Mouse (Mus musculus): ENCODE results near the gene Minos1. TPM values are rescaled to one million over a fixed set of nuclear protein-coding genes. Genes with fewer than 3 reads are reported as not detected.

Minos1 gene
- polyA plus RNA-seq, 1 experiment from 2014 or later = 640 TPM

DNA sequence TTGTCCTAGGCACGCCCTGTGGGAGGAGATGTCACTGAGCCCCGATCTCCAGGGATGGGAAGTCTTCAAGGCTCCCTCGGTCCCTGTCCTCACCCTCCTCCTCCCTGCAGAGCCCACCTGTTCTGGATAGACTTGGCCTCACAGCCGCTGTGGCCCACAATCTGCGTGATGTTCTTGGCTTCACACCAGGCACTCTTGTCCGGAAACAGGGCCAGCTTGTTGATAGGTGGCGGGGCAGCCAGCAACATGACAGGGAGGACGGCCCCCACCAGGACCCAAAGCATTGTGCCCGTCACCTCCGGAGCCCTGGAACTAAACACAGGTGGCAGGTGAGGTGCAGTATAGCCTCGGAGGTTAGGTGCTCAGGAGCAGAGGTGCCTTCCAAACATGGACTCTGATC is 45.6 kb downstream of the Minos1 start:
- Histone ChIP-seq H3K4me2 (ENCODE audit: low read depth, low read length) (no peak overlapping the region), H3K4me1 (ENCODE audit: control insufficient read depth, insufficient read depth, low read length) (peaks cover 9% of the 10 kb centered on the region), H3K4me3 (ENCODE audit: low read length) (no peak overlapping the region), H3K36me3 (ENCODE audit: control insufficient read depth, insufficient read depth) (no peaks in the 10 kb centered on the region), H3K9ac (ENCODE audit: low read length) (no peak overlapping the region), H3K27ac (ENCODE audit: low read length) (no peak overlapping the region), H3K9me3 (replicated peaks; ENCODE audit: control insufficient read depth, low read length) (no peaks in the 10 kb centered on the region), H3K27me3 (ENCODE audit: control insufficient read depth, insufficient read depth, low read length) (peaks cover 10% of the 10 kb centered on the region)
- ATAC-seq (replicated peaks; ENCODE audit: extremely low read depth, insufficient read depth, low FRiP score) = no peak
- 58% methylated on average over 11 of the region's 11 CpGs for WGBS

DNA sequence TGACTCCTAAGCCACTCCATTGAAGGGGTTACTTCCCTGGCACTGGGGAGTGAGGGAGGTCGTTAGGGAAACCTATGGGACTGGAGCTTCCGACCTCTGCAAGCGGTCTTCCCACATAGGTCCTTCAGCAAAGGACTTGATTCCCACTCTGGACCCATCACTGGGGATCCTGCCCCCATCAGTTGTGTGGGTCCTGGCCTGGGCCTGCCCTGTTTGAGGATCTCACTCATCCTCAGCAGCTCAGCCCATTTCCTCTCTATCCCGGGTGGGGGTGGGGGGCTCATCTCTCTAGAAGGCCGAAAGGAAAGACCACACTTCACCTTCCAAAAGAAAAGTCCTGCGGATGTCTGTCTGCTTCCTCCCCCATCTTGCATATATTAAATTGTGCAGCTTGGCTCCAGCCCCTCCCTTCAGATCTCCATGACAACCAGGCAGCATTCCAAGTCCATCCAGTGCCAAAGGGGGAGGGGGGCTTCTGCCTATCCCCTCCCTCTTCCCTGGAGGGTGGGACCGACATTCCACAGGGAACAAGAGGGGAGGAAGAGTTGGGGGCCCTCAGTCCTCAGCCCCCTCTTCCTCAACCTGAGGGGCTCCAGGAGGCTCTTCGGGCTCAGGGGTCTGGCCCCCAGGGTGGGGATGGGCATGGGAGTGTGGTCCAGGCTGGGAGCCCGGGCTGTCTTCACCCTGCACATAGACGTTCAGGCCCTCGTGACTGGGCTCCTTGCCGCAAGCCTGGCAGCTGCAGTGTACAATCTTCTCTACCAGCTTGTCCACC is 47.9 kb downstream of the Minos1 start:
- Histone ChIP-seq H3K27ac (ENCODE audit: low read length) (no peak overlapping the region), H3K27me3 (ENCODE audit: control insufficient read depth, insufficient read depth, low read length) (peaks cover 9% of the 10 kb centered on the region), H3K4me3 (ENCODE audit: low read length) (no peak overlapping the region), H3K4me2 (ENCODE audit: low read depth, low read length) (no peak overlapping the region), H3K9ac (ENCODE audit: low read length) (no peak overlapping the region), H3K36me3 (ENCODE audit: control insufficient read depth, insufficient read depth) (no peaks in the 10 kb centered on the region), H3K9me3 (replicated peaks; ENCODE audit: control insufficient read depth, low read length) (no peaks in the 10 kb centered on the region), H3K4me1 (ENCODE audit: control insufficient read depth, insufficient read depth, low read length) (peaks cover 6% of the 10 kb centered on the region)
- WGBS = 39% methylated on average over 12 of the region's 12 CpGs
- no peak for ATAC-seq (replicated peaks; ENCODE audit: extremely low read depth, insufficient read depth, low FRiP score)

GRCm38 (mm10) chr4:139081270-139081931 is 49.5 kb downstream of the Minos1 start:
- no peak overlapping the region for H3K9ac ChIP-seq (ENCODE audit: low read length)
- no peak overlapping the region for H3K4me3 ChIP-seq (ENCODE audit: low read length)
- WGBS = 64% methylated on average over 18 of the region's 18 CpGs
- H3K4me1 ChIP-seq (ENCODE audit: control insufficient read depth, insufficient read depth, low read length) = peaks cover 6% of the 10 kb centered on the region
- peaks cover 18% of the 10 kb centered on the region for H3K27me3 ChIP-seq (ENCODE audit: control insufficient read depth, insufficient read depth, low read length)
- no peaks in the 10 kb centered on the region for H3K9me3 ChIP-seq (replicated peaks; ENCODE audit: control insufficient read depth, low read length)
- ATAC-seq (replicated peaks; ENCODE audit: extremely low read depth, insufficient read depth, low FRiP score) = no peak
- no peak overlapping the region for H3K27ac ChIP-seq (ENCODE audit: low read length)
- no peak overlapping the region for H3K4me2 ChIP-seq (ENCODE audit: low read depth, low read length)
- H3K36me3 ChIP-seq (ENCODE audit: control insufficient read depth, insufficient read depth) = no peaks in the 10 kb centered on the region

DNA sequence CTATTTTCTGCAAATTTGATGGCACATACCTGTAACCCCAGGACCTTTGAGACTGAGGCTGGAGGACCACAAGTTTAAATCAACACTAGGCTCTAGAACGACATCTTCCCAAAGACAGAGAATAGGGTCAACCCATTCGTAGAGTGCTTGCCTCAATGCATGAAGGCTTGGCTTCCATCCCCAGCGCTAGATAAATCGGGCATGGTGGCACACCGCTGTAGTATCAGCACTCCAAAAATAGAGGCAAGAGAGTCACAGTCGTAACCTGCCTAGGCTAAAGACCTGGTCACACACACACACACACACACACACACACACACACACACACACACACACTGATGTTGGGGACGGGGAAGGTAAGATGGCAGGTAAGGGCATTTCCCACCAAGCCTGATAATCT is 50.7 kb downstream of the Minos1 start:
- peaks cover 29% of the 10 kb centered on the region for H3K27me3 ChIP-seq (ENCODE audit: control insufficient read depth, insufficient read depth, low read length)
- H3K4me3 ChIP-seq (ENCODE audit: low read length) = no peak overlapping the region
- 52% methylated on average over 7 of the region's 7 CpGs for WGBS
- no peaks in the 10 kb centered on the region for H3K36me3 ChIP-seq (ENCODE audit: control insufficient read depth, insufficient read depth)
- ATAC-seq (replicated peaks; ENCODE audit: extremely low read depth, insufficient read depth, low FRiP score) = no peak
- H3K4me2 ChIP-seq (ENCODE audit: low read depth, low read length) = no peak overlapping the region
- no peaks in the 10 kb centered on the region for H3K9me3 ChIP-seq (replicated peaks; ENCODE audit: control insufficient read depth, low read length)
- peaks cover 6% of the 10 kb centered on the region for H3K4me1 ChIP-seq (ENCODE audit: control insufficient read depth, insufficient read depth, low read length)
- H3K9ac ChIP-seq (ENCODE audit: low read length) = no peak overlapping the region
- H3K27ac ChIP-seq (ENCODE audit: low read length) = no peak overlapping the region

- WGBS = 76% methylated on average over 11 of the region's 11 CpGs
Measured at GRCm38 (mm10) chr4:139079439-139079838, 51.5 kb downstream of the Minos1 start.

DNA sequence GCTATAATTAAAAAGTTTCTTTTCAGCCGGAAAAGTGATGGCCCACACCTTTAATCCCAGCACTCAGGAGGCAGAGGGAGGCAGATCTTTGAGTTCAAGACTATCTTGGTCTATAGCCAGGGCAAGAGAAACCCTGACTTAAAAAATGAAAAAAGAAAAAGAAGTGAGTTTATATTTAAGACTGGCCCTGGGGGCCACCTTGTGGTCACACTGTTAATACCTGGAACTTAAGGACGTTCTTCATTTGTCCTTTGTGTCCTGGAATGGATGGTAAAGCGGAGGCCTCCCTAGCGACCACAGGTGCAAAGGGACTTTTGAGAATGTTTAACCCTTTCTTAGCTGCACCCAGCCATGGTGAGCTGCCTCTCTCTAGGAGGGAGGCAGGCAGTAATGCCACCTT is 52.2 kb downstream of the Minos1 start:
- no peak overlapping the region for H3K4me3 ChIP-seq (ENCODE audit: low read length)
- 10% methylated on average over 4 of the region's 4 CpGs for WGBS
- no peaks in the 10 kb centered on the region for H3K9me3 ChIP-seq (replicated peaks; ENCODE audit: control insufficient read depth, low read length)
- no peak overlapping the region for H3K27ac ChIP-seq (ENCODE audit: low read length)
- H3K4me1 ChIP-seq (ENCODE audit: control insufficient read depth, insufficient read depth, low read length) = peaks cover 13% of the 10 kb centered on the region
- H3K9ac ChIP-seq (ENCODE audit: low read length) = no peak overlapping the region
- H3K4me2 ChIP-seq (ENCODE audit: low read depth, low read length) = no peak overlapping the region
- ATAC-seq (replicated peaks; ENCODE audit: extremely low read depth, insufficient read depth, low FRiP score) = 0 out of 2 replicates have a peak, but pooled peaks have one; percentile 10
- H3K36me3 ChIP-seq (ENCODE audit: control insufficient read depth, insufficient read depth) = no peaks in the 10 kb centered on the region
- peaks cover 37% of the 10 kb centered on the region for H3K27me3 ChIP-seq (ENCODE audit: control insufficient read depth, insufficient read depth, low read length)

More at GRCm38 (mm10) chr4:139079439-139079838, 51.5 kb downstream of the Minos1 start:
- Histone ChIP-seq H3K27me3 (ENCODE audit: control insufficient read depth, insufficient read depth, low read length) (peaks cover 30% of the 10 kb centered on the region), H3K4me2 (ENCODE audit: low read depth, low read length) (no peak overlapping the region), H3K9ac (ENCODE audit: low read length) (no peak overlapping the region), H3K4me1 (ENCODE audit: control insufficient read depth, insufficient read depth, low read length) (peaks cover 13% of the 10 kb centered on the region), H3K36me3 (ENCODE audit: control insufficient read depth, insufficient read depth) (no peaks in the 10 kb centered on the region), H3K4me3 (ENCODE audit: low read length) (no peak overlapping the region), H3K27ac (ENCODE audit: low read length) (no peak overlapping the region), H3K9me3 (replicated peaks; ENCODE audit: control insufficient read depth, low read length) (no peaks in the 10 kb centered on the region)
- no peak for ATAC-seq (replicated peaks; ENCODE audit: extremely low read depth, insufficient read depth, low FRiP score)

DNA sequence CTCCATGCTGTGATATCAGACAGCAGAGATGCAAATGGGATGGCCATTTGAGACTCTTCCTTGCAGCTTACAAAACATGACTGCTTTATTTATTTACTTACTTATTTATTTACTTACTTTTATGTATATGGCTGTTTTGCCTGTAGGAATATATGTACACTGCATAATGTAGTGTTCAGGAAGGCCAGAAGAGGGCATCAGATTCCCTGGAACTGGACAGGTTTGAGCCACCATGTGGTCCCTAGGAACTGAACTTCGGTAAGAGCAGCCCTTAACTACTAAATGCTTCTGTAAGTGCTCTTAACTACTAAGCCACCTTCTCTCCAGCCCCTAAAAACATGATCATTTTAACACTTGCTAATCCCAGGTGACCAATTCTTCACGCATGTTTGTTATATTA is 52.6 kb downstream of the Minos1 start:
- Histone ChIP-seq H3K4me3 (ENCODE audit: low read length) (no peak overlapping the region), H3K27ac (ENCODE audit: low read length) (no peak overlapping the region), H3K27me3 (ENCODE audit: control insufficient read depth, insufficient read depth, low read length) (peaks cover 41% of the 10 kb centered on the region), H3K36me3 (ENCODE audit: control insufficient read depth, insufficient read depth) (no peaks in the 10 kb centered on the region), H3K9ac (ENCODE audit: low read length) (no peak overlapping the region), H3K9me3 (replicated peaks; ENCODE audit: control insufficient read depth, low read length) (no peaks in the 10 kb centered on the region), H3K4me2 (ENCODE audit: low read depth, low read length) (no peak overlapping the region), H3K4me1 (ENCODE audit: control insufficient read depth, insufficient read depth, low read length) (peaks cover 13% of the 10 kb centered on the region)
- 36% methylated on average over 2 of the region's 2 CpGs for WGBS
- ATAC-seq (replicated peaks; ENCODE audit: extremely low read depth, insufficient read depth, low FRiP score) = no peak

DNA sequence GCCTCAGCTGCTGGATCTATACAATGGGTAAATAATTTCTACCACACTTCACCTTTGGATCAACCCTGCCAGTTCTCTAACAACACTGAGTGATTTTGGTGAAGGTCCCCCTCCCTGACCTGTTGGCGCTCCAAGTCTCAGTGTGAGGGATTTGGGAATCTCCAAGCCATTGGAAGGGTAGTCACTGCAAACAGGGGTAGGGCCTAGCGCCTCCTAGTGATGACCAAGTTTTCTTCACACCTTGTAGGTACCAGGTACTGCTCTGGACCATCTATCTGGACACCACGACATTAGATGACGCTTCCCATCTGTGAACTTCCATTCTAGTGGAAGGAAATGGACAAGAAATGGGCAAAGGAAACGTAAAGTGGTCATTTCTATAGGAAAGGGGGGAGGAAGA is 55.0 kb downstream of the Minos1 start:
- Histone ChIP-seq H3K4me3 (ENCODE audit: low read length) (no peak overlapping the region), H3K36me3 (ENCODE audit: control insufficient read depth, insufficient read depth) (no peaks in the 10 kb centered on the region), H3K9me3 (replicated peaks; ENCODE audit: control insufficient read depth, low read length) (no peaks in the 10 kb centered on the region), H3K27ac (ENCODE audit: low read length) (no peak overlapping the region), H3K9ac (ENCODE audit: low read length) (no peak overlapping the region), H3K4me2 (ENCODE audit: low read depth, low read length) (no peak overlapping the region), H3K4me1 (ENCODE audit: control insufficient read depth, insufficient read depth, low read length) (peaks cover 7% of the 10 kb centered on the region), H3K27me3 (ENCODE audit: control insufficient read depth, insufficient read depth, low read length) (peaks cover 51% of the 10 kb centered on the region)
- 15% methylated on average over 5 of the region's 5 CpGs for WGBS
- ATAC-seq (replicated peaks; ENCODE audit: extremely low read depth, insufficient read depth, low FRiP score) = no peak

GRCm38 (mm10) chr4:139075041-139075711 is 55.7 kb downstream of the Minos1 start, which contains the start of gene Htr6:
TSS of gene Htr6 (minus strand) at chr4:139075570.
- no peak for ATAC-seq (replicated peaks; ENCODE audit: extremely low read depth, insufficient read depth, low FRiP score)

More at GRCm38 (mm10) chr4:139075041-139075711, 55.7 kb downstream of the Minos1 start, which contains the start of gene Htr6:
- no peak within 1 kb of the TSS for H3K27ac ChIP-seq (ENCODE audit: low read length)
- H3K9me3 ChIP-seq (replicated peaks; ENCODE audit: control insufficient read depth, low read length) = no peaks in the 10 kb centered on the region
- no peaks in the 10 kb centered on the region for H3K36me3 ChIP-seq (ENCODE audit: control insufficient read depth, insufficient read depth)
- H3K4me1 ChIP-seq (ENCODE audit: control insufficient read depth, insufficient read depth, low read length) = peaks cover 7% of the 10 kb centered on the region
- peaks cover 51% of the 10 kb centered on the region for H3K27me3 ChIP-seq (ENCODE audit: control insufficient read depth, insufficient read depth, low read length)
- peak within 1 kb of the TSS; percentile 79 for H3K4me2 ChIP-seq (ENCODE audit: low read depth, low read length)
- H3K9ac ChIP-seq (ENCODE audit: low read length) = peak within 1 kb of the TSS; percentile 11; the same call in 1 of the 2 replicates
- peak within 1 kb of the TSS; percentile 54 for H3K4me3 ChIP-seq (ENCODE audit: low read length)
- WGBS = 2% methylated on average over 69 of the region's 77 CpGs
